Mouse (Mus musculus): ENCODE data around the gene Ppp1r26.
"Not testable (repeated sequence)": the region's sequence is repeated elsewhere in the genome, so short reads cannot be mapped to it uniquely, and the experiment has no call there.

Ppp1r26 gene

GRCm38 (mm10) chr2:28446181-28446514, 452 bp upstream of the Ppp1r26 start:
- DNase-seq: no peak

GRCm38 (mm10) chr2:28447315-28447670, 693 bp downstream of the Ppp1r26 start:
- no peak for DNase-seq

- DNase-seq: no peak
Measured at GRCm38 (mm10) chr2:28451663-28452062, 5.1 kb downstream of the Ppp1r26 start.

- DNase-seq: no peak
Measured at GRCm38 (mm10) chr2:28453539-28453938, 6.9 kb downstream of the Ppp1r26 start.

- DNase-seq: no peak
Measured at GRCm38 (mm10) chr2:28456616-28457015, 10.0 kb downstream of the Ppp1r26 start.

- peak; percentile 70 for DNase-seq
Measured at GRCm38 (mm10) chr2:28463919-28464318, 17.3 kb downstream of the Ppp1r26 start.

- no peak for DNase-seq
Measured at GRCm38 (mm10) chr2:28464919-28465318, 18.3 kb downstream of the Ppp1r26 start.

GRCm38 (mm10) chr2:28465836-28466518, 19.4 kb downstream of the Ppp1r26 start, which contains the start of gene 1700007K13Rik:
1700007K13Rik (minus strand) TSS chr2:28466332.
- peak; percentile 72 for DNase-seq

- peak; percentile 91 for DNase-seq
Measured at GRCm38 (mm10) chr2:28467860-28468485, 21.4 kb downstream of the Ppp1r26 start, which contains the start of gene Mrps2. Mrps2 (plus strand) TSS chr2:28468066.

GRCm38 (mm10) chr2:28468486-28469225, 22.1 kb downstream of the Ppp1r26 start:
- DNase-seq: no peak

- DNase-seq: no peak
Measured at GRCm38 (mm10) chr2:28469461-28469860, 22.9 kb downstream of the Ppp1r26 start.

- no peak for DNase-seq
Measured at GRCm38 (mm10) chr2:28470591-28470990, 24.0 kb downstream of the Ppp1r26 start.

- DNase-seq: not testable (repeated sequence)
Measured at GRCm38 (mm10) chr2:28472011-28472410, 25.4 kb downstream of the Ppp1r26 start.

- not testable (repeated sequence) for DNase-seq
Measured at GRCm38 (mm10) chr2:28477993-28478392, 31.4 kb downstream of the Ppp1r26 start.

- DNase-seq: peak; percentile 44
Measured at GRCm38 (mm10) chr2:28479208-28480204, 32.9 kb downstream of the Ppp1r26 start.

- no peak for DNase-seq
Measured at GRCm38 (mm10) chr2:28483861-28484260, 37.3 kb downstream of the Ppp1r26 start.

- no peak for DNase-seq
Measured at GRCm38 (mm10) chr2:28494521-28494920, 47.9 kb downstream of the Ppp1r26 start.

GRCm38 (mm10) chr2:28495207-28495756, 48.7 kb downstream of the Ppp1r26 start:
- peak; percentile 62 for DNase-seq

- no peak for DNase-seq
Measured at GRCm38 (mm10) chr2:28495801-28496595, 49.4 kb downstream of the Ppp1r26 start.

GRCm38 (mm10) chr2:28496671-28497070, 50.1 kb downstream of the Ppp1r26 start, which contains the start of gene Gbgt1:
Gbgt1 (plus strand) TSS chr2:28496891.
- peak; percentile 23 for DNase-seq

- no peak for DNase-seq
Measured at GRCm38 (mm10) chr2:28497561-28497960, 51.0 kb downstream of the Ppp1r26 start.
